22 mouse cellular contexts compared by ENCODE assay signal in the genomic region with DNA sequence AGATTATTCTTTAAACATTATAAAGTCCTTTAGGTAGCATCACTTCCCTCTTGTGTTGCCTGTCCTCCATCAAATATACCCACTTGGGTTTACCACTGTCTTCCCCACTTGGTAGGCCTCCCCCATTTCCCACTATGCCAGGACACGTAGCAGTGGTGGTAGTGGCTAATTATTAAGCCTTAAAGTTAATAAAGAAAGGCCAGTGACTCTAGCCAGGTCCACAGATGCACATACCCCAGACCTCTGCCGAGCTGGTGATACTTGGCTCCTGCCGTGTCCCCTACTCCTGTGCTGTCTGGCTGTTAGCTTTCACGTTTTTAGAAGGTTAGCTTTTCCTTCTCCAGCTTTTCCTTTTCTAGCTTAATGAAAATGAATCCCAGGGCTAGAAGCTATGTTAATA.
A peak's percentile ranks its signal among the peaks of the same experiment; 100 is the strongest.
DNase-seq lines count a peak whose midpoint lies in the region; ATAC-seq lines count a peak whose summit lies in the region.
"Had no signal": no experiment of that assay in that cellular context is flagged by ENCODE, and none has a peak within 500 bp of the region (broad histone marks: within the 10 kb centered on the region; RNA-seq: fewer than 3 reads in every experiment).

No protein-coding gene starts in this region.

- no peaks in the 10 kb centered on the region for H3K9me3 ChIP-seq in hindbrain, embryonic 13.5 days
- H3K9me3 ChIP-seq in hindbrain, embryonic 10.5 days: no peaks in the 10 kb centered on the region
- no peaks in the 10 kb centered on the region for H3K9me3 ChIP-seq in midbrain, embryonic 10.5 days (replicated peaks)
- no peaks in the 10 kb centered on the region for H3K9me3 ChIP-seq in midbrain, embryonic 14.5 days (ENCODE audit: control insufficient read depth, low read length)
- no peaks in the 10 kb centered on the region for H3K9me3 ChIP-seq in kidney, embryonic 14.5 days (ENCODE audit: control insufficient read depth, low read length)
- H3K9me3 ChIP-seq: embryonic facial prominence, embryonic 10.5 days; heart, embryonic 15.5 days; intestine, embryonic 15.5 days; neural tube, embryonic 15.5 days had no signal

- no peak for ATAC-seq in hindbrain, embryonic 13.5 days (ENCODE audit: low FRiP score)
- no peak for ATAC-seq in midbrain, embryonic 14.5 days (ENCODE audit: low FRiP score, low TSS enrichment)
- ATAC-seq in kidney, embryonic 14.5 days (ENCODE audit: low FRiP score, low TSS enrichment): peak; percentile 61; the same call in 1 of the 2 replicates
- ATAC-seq: forebrain, postnatal 0 days; hindbrain, embryonic 16.5 days; intestine, embryonic 15.5 days had no signal

- WGBS in hindbrain, embryonic 13.5 days: 71% methylated on average over 4 of the region's 4 CpGs
- WGBS in hindbrain, embryonic 10.5 days: 78% methylated on average over 4 of the region's 4 CpGs
- WGBS in midbrain, embryonic 10.5 days: 83% methylated on average over 4 of the region's 4 CpGs
- WGBS in midbrain, embryonic 14.5 days: 75% methylated on average over 4 of the region's 4 CpGs
- whole genome bisulfite sequencing in kidney, embryonic 14.5 days: 66% methylated on average over 4 of the region's 4 CpGs

- no peak overlapping the region for H3K4me2 ChIP-seq in hindbrain, embryonic 13.5 days
- no peak overlapping the region for H3K4me2 ChIP-seq in midbrain, embryonic 14.5 days (ENCODE audit: low read length)
- H3K4me2 ChIP-seq in kidney, embryonic 14.5 days (replicated peaks; ENCODE audit: low read depth, low read length): no peak overlapping the region
- H3K4me2 ChIP-seq: heart, embryonic 15.5 days; intestine, embryonic 15.5 days; neural tube, embryonic 15.5 days had no signal

- H3K4me3 ChIP-seq in hindbrain, embryonic 13.5 days: no peak overlapping the region
- no peak overlapping the region for H3K4me3 ChIP-seq in hindbrain, embryonic 10.5 days
- H3K4me3 ChIP-seq in midbrain, embryonic 10.5 days: no peak overlapping the region
- no peak overlapping the region for H3K4me3 ChIP-seq in midbrain, embryonic 14.5 days (replicated peaks; ENCODE audit: low read depth, low read length)
- no peak overlapping the region for H3K4me3 ChIP-seq in kidney, embryonic 14.5 days (ENCODE audit: low read length)
- H3K4me3 ChIP-seq: embryonic facial prominence, embryonic 10.5 days; heart, embryonic 15.5 days; intestine, embryonic 15.5 days; neural tube, embryonic 15.5 days had no signal

- no peaks in the 10 kb centered on the region for H3K36me3 ChIP-seq in hindbrain, embryonic 13.5 days
- H3K36me3 ChIP-seq in hindbrain, embryonic 10.5 days: peaks cover 4% of the 10 kb centered on the region; the same call in 1 of the 2 replicates
- H3K36me3 ChIP-seq in midbrain, embryonic 10.5 days: peaks cover 4% of the 10 kb centered on the region
- H3K36me3 ChIP-seq in midbrain, embryonic 14.5 days (ENCODE audit: control insufficient read depth, insufficient read depth, low read length): no peaks in the 10 kb centered on the region
- H3K36me3 ChIP-seq in kidney, embryonic 14.5 days (ENCODE audit: control insufficient read depth, insufficient read depth, low read length): no peaks in the 10 kb centered on the region
- H3K36me3 ChIP-seq: embryonic facial prominence, embryonic 10.5 days; heart, embryonic 15.5 days; intestine, embryonic 15.5 days; neural tube, embryonic 15.5 days had no signal

- no peak overlapping the region for H3K9ac ChIP-seq in hindbrain, embryonic 13.5 days
- no peak overlapping the region for H3K9ac ChIP-seq in midbrain, embryonic 14.5 days (replicated peaks; ENCODE audit: low read length)
- H3K9ac ChIP-seq in kidney, embryonic 14.5 days (ENCODE audit: low read depth, low read length): no peak overlapping the region
- H3K9ac ChIP-seq: forebrain, postnatal 0 days; heart, embryonic 15.5 days; intestine, embryonic 15.5 days; liver, embryonic 14.5 days; neural tube, embryonic 15.5 days had no signal

- no peak for DNase-seq in hindbrain, embryonic 10.5 days (ENCODE audit: low spot score)
- DNase-seq in midbrain, embryonic 10.5 days (ENCODE audit: low spot score): no peak
- no peak for DNase-seq in midbrain, embryonic 14.5 days
- peak; percentile 65 to 87 for DNase-seq in kidney, postnatal 25 days
- no peak for DNase-seq in urinary bladder, postnatal 14 days (ENCODE audit: low spot score)
- no peak for DNase-seq in thymus, postnatal 14 days
- DNase-seq: adrenal gland, postnatal 36 days; forebrain, postnatal 0 days; gastrocnemius, postnatal 25 days; heart, postnatal 36 days; lung, postnatal 4 days; right cerebral cortex, adult 18-20 months; right cerebral cortex, postnatal 4 days; thymus, adult 18-20 months had no signal

- no peaks in the 10 kb centered on the region for H3K27me3 ChIP-seq in hindbrain, embryonic 13.5 days
- H3K27me3 ChIP-seq in hindbrain, embryonic 10.5 days (ENCODE audit: insufficient read depth, poor library complexity, severe bottlenecking): no peaks in the 10 kb centered on the region
- peaks cover 13% of the 10 kb centered on the region; the same call in 1 of the 2 replicates for H3K27me3 ChIP-seq in midbrain, embryonic 10.5 days (ENCODE audit: low read depth, poor library complexity, severe bottlenecking)
- H3K27me3 ChIP-seq in midbrain, embryonic 14.5 days (ENCODE audit: control insufficient read depth, insufficient read depth, low read length): no peaks in the 10 kb centered on the region
- H3K27me3 ChIP-seq in kidney, embryonic 14.5 days (ENCODE audit: control insufficient read depth, insufficient read depth, low read length): no peaks in the 10 kb centered on the region
- H3K27me3 ChIP-seq: heart, embryonic 15.5 days; intestine, embryonic 15.5 days; neural tube, embryonic 15.5 days had no signal

- peaks cover 51% of the 10 kb centered on the region for H3K4me1 ChIP-seq in hindbrain, embryonic 13.5 days (replicated peaks)
- H3K4me1 ChIP-seq in hindbrain, embryonic 10.5 days (replicated peaks): peaks cover 66% of the 10 kb centered on the region
- peaks cover 64% of the 10 kb centered on the region for H3K4me1 ChIP-seq in midbrain, embryonic 10.5 days
- peaks cover 12% of the 10 kb centered on the region for H3K4me1 ChIP-seq in midbrain, embryonic 14.5 days (ENCODE audit: control insufficient read depth, insufficient read depth, low read length)
- peaks cover 33% of the 10 kb centered on the region for H3K4me1 ChIP-seq in kidney, embryonic 14.5 days (ENCODE audit: control insufficient read depth, insufficient read depth, low read length)

- peak overlapping the region; percentile 8; the same call in 1 of the 2 replicates for H3K27ac ChIP-seq in hindbrain, embryonic 13.5 days
- no peak overlapping the region for H3K27ac ChIP-seq in hindbrain, embryonic 10.5 days
- peak overlapping the region; percentile 38; the same call in 1 of the 2 replicates for H3K27ac ChIP-seq in midbrain, embryonic 10.5 days (replicated peaks)
- H3K27ac ChIP-seq in midbrain, embryonic 14.5 days (replicated peaks; ENCODE audit: low read depth, low read length): no peak overlapping the region
- H3K27ac ChIP-seq in kidney, embryonic 14.5 days (ENCODE audit: low read depth, low read length): peak overlapping the region; percentile 37; the same call in 1 of the 2 replicates
- H3K27ac ChIP-seq: embryonic facial prominence, embryonic 10.5 days; heart, embryonic 15.5 days; intestine, embryonic 15.5 days; liver, embryonic 14.5 days; neural tube, embryonic 15.5 days had no signal

Comparison
In these comparisons a context has a peak if more than half of its experiments do, and no peak if none do; other contexts are left out.
1. H3K27ac ChIP-seq: peak in hindbrain, embryonic 13.5 days (single experiment), midbrain, embryonic 10.5 days (single experiment) and kidney, embryonic 14.5 days (single experiment); none in hindbrain, embryonic 10.5 days (single experiment) and midbrain, embryonic 14.5 days (single experiment).
2. DNase-seq: peak in kidney, postnatal 25 days (2 of 2); none in hindbrain, embryonic 10.5 days (single experiment), midbrain, embryonic 10.5 days (single experiment), midbrain, embryonic 14.5 days (single experiment), urinary bladder, postnatal 14 days (single experiment) and thymus, postnatal 14 days (single experiment).